Mouse (Mus musculus) liver, postnatal 0 days (tissue): ENCODE results near the gene Cyp2s1.

Source experiments
- CTCF ChIP-seq: sonication (generic); IDR thresholded peaks from 2 replicates; pipeline ENCODE4 v1.5.1; 2016; ENCODE audit warnings: antibody characterized with exemption, low read depth
- EP300 ChIP-seq: IDR thresholded peaks from 2 replicates; pipeline ENCODE4 v1.6.1; 2016; ENCODE audit warnings: antibody characterized with exemption, low read depth, mild to moderate bottlenecking

GRCm38 (mm10) chr7:25814711-25815110, 2.0 kb downstream of the Cyp2s1 start:
- no peak for TF ChIP-seq CTCF
- no peak for TF ChIP-seq EP300
